16 mouse cellular contexts compared by ENCODE assay signal in the genomic region with DNA sequence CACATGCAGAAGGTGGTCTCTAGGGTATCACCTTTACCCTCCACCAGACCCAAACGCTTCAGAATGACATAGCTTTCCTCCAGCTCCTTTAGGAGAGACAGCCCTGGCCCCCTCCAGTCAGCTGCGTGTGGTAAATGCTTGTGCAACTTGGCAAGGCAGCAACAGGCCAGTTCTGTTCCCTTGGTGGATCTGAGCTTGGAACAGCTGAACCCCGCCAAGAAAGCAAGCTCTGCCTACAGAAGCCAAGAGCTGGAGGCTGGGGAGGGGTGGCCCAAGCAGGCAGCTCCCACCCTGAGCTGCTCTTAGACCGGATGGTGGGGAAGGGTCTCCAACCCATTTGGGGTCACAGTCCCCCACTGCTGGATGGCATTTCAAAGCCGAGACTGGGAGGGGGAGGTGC. TPM values are rescaled to one million over a fixed set of nuclear protein-coding genes. Genes with fewer than 3 reads are reported as not detected.
DNase-seq lines count a peak whose midpoint lies in the region; ATAC-seq lines count a peak whose summit lies in the region.
"Had no signal": no experiment of that assay in that cellular context is flagged by ENCODE, and none has a peak within 500 bp of the region (broad histone marks: within the 10 kb centered on the region; RNA-seq: fewer than 3 reads in every experiment).

No protein-coding gene starts in this region.

- no peaks in the 10 kb centered on the region for H3K27me3 ChIP-seq in heart, embryonic 11.5 days (ENCODE audit: control insufficient read depth, insufficient read depth, low read length)
- H3K27me3 ChIP-seq in embryonic facial prominence, embryonic 13.5 days: no peaks in the 10 kb centered on the region
- H3K27me3 ChIP-seq: limb, embryonic 12.5 days had no signal

- WGBS in heart, embryonic 11.5 days (ENCODE audit: insufficient replicate concordance): 54% methylated on average over 5 of the region's 5 CpGs
- WGBS in embryonic facial prominence, embryonic 13.5 days: 61% methylated on average over 5 of the region's 5 CpGs

- H3K9ac ChIP-seq in heart, embryonic 11.5 days (ENCODE audit: low read depth, low read length): no peak overlapping the region
- H3K9ac ChIP-seq in embryonic facial prominence, embryonic 13.5 days: no peak overlapping the region
- H3K9ac ChIP-seq: limb, embryonic 12.5 days had no signal

- no peaks in the 10 kb centered on the region for H3K36me3 ChIP-seq in heart, embryonic 11.5 days (ENCODE audit: control insufficient read depth, insufficient read depth, low read length)
- H3K36me3 ChIP-seq in embryonic facial prominence, embryonic 13.5 days: no peaks in the 10 kb centered on the region
- H3K36me3 ChIP-seq: limb, embryonic 12.5 days had no signal

- H3K4me1 ChIP-seq in heart, embryonic 11.5 days (ENCODE audit: control insufficient read depth, insufficient read depth, low read length): 0 out of 2 replicates have a peak, but pooled peaks cover 2% of the 10 kb centered on the region
- peaks cover 27% of the 10 kb centered on the region for H3K4me1 ChIP-seq in embryonic facial prominence, embryonic 13.5 days

- no peak overlapping the region for H3K4me2 ChIP-seq in heart, embryonic 11.5 days
- H3K4me2 ChIP-seq in embryonic facial prominence, embryonic 13.5 days: no peak overlapping the region
- H3K4me2 ChIP-seq: limb, embryonic 12.5 days had no signal

- DNase-seq in heart, adult 11 months: peak; percentile 91
- peak; percentile 7 for DNase-seq in right cerebral cortex, postnatal 4 days
- DNase-seq in right cerebral cortex, postnatal 14 days: no peak
- DNase-seq in lung, postnatal 14 days: peak; percentile 14
- no peak for DNase-seq in kidney, adult 9 months
- DNase-seq in T-cell, adult 2 months (ENCODE audit: low spot score): no peak
- DNase-seq: heart, postnatal 36 days; kidney, postnatal 4 days; right cerebral cortex, postnatal 25 days had no signal

- no peak overlapping the region for H3K4me3 ChIP-seq in heart, embryonic 11.5 days (ENCODE audit: low read depth, low read length)
- H3K4me3 ChIP-seq in embryonic facial prominence, embryonic 13.5 days: no peak overlapping the region
- H3K4me3 ChIP-seq: limb, embryonic 12.5 days had no signal

- no peaks in the 10 kb centered on the region for H3K9me3 ChIP-seq in heart, embryonic 11.5 days (replicated peaks; ENCODE audit: control insufficient read depth, low read length)
- H3K9me3 ChIP-seq in embryonic facial prominence, embryonic 13.5 days: no peaks in the 10 kb centered on the region
- H3K9me3 ChIP-seq: limb, embryonic 12.5 days had no signal

- ATAC-seq in heart, embryonic 11.5 days (replicated peaks; ENCODE audit: insufficient number of reproducible peaks, low FRiP score, low TSS enrichment): no peak
- ATAC-seq in embryonic facial prominence, embryonic 13.5 days (ENCODE audit: insufficient number of reproducible peaks, insufficient read depth, low FRiP score, low TSS enrichment, low read depth): no peak
- ATAC-seq: forebrain, embryonic 16.5 days; intestine, postnatal 0 days had no signal

- H3K27ac ChIP-seq in heart, embryonic 11.5 days (ENCODE audit: low read depth, low read length): no peak overlapping the region
- peak overlapping the region; percentile 28 for H3K27ac ChIP-seq in embryonic facial prominence, embryonic 13.5 days
- H3K27ac ChIP-seq: limb, embryonic 12.5 days; macrophage had no signal

RNA-seq across cellular contexts. Expression of a gene that starts 12.2 kb away (rescaled TPM):
- polyA plus RNA-seq in heart, embryonic 11.5 days (2014; fragmentation: Nextera tagmentation; extraction: Ambion mirVana): not detected in 2 replicates
- polyA plus RNA-seq in embryonic facial prominence, embryonic 13.5 days (2015; fragmentation: Nextera tagmentation; extraction: Ambion mirVana): not detected in 2 replicates
- polyA plus RNA-seq: forebrain, embryonic 16.5 days; intestine, postnatal 0 days; limb, embryonic 12.5 days; macrophage; testis, adult 2 months had no signal

Comparison
In these comparisons a context has a peak if more than half of its experiments do, and no peak if none do; other contexts are left out.
1. DNase-seq: peak in heart, adult 11 months (single experiment), right cerebral cortex, postnatal 4 days (single experiment) and lung, postnatal 14 days (single experiment); none in right cerebral cortex, postnatal 14 days (single experiment), kidney, adult 9 months (single experiment) and T-cell, adult 2 months (single experiment).